Mouse (Mus musculus) embryo, embryonic 11.5 days (tissue): ENCODE data around the gene Lrrc42.

Experiments
- DNase-seq: peaks from one replicate; pipeline ENCODE4 v3.0.0-alpha.2; 2012; ENCODE audit warnings: low read depth, low spot score

Lrrc42 gene

GRCm38 (mm10) chr4:107253125-107254091 is at the start of gene Lrrc42, which contains the start of gene Hspb11:
TSS of gene Lrrc42 (minus strand) at chr4:107253532.
TSS of gene Hspb11 (plus strand) at chr4:107253593.
- DNase-seq, result peak; percentile 95

DNA sequence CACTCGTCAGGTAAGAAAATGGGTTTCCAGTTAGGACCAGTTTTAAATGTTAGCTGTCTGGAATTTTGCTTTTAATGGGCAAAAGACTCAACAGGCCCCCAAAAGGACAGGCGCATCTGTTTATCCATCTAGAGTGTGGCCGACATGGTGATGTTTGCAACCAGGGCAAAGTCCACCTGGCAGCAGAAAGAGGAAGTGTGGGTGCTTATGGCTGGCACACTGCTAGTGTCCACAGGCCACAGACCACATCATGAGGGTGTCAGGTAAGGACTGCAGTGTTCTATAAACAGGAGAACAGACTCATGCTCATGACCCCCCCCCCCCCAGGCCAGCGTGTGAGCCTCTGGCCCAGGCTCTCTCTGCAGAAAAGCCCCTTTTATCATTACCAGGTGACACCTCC is 49.5 kb upstream of the Lrrc42 start:
- DNase-seq, result no peak

- DNase-seq, result no peak
These were observed 48.9 kb upstream of the Lrrc42 start for GRCm38 (mm10) chr4:107302221-107302620.

DNA sequence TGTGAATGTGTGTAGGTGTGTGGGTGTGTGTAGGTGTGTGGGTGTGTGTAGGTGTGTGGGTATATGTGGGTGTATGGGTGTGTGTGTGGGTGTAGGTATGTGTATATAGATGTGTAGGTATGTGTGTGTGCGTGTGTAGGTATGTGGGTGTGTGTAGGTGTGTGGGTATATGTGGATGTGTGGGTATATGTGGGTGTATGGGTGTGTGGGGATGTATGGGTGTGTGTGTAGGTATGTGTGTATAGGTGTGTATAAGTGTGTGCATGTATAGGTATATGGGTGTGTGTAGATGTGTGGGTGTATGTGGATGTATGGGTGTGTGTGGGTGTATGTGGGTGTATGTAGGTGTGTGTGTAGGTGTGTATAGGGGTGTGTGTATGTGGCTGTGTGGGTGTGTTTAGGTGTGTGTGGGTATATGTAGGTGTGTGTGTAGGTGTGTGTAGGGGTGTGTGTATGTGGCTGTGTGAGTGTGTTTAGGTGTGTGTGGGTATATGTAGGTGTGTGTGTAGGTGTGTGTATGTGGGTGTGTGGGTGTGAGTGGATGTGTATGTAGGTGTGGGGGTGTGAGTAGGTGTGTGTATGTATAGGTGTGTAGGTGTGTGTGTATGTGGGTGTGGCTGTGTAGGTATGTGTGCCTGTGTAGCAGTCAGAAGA is 47.7 kb upstream of the Lrrc42 start:
- DNase-seq, result no peak

DNA sequence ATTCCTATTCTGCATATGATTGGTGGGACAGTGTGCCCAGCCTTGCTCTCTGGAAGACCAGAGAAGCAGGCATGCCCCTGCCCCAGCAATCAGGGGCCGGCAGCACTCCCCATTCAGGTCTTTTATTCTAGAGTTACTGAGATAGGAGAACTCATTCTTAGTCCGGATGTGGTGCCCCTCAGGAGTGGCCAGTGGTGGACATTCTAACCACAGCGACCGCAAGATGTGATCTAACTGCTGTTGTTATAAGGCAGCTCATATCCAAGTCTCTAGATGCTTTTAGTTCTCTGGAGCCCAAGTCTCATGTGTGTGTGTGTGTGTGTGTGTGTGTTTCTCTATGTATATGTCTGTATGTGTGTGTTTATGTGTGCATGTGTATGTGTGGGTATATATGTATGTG is 47.0 kb upstream of the Lrrc42 start:
- no peak for DNase-seq

DNA sequence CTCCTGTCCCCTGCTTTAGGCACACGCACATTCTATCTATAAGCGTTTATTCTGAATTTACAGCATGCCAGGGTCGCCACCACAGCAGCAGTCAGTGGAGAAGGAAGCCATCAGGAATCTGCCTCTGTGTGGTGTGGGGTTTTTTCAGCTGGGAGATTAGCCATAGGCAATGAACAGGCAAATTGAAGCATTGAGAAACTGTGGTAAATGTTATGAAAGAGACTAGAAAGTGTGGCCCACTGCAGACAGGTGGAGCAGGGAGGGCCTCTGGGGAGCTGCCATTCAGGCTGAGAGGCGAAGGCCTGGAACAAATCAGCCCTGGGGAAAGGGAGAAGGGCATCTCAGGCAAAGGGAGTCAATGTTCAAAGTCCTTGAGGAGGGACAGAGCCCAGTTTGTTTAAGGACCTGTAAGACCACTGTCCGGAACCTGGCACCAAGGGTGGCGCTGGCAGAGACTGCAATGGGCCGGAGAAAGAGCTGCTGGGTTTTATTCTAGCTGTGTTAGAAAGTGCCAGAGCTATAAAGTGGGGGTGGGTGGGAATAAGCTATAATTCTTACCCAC is 46.5 kb upstream of the Lrrc42 start:
- no peak for DNase-seq

DNA sequence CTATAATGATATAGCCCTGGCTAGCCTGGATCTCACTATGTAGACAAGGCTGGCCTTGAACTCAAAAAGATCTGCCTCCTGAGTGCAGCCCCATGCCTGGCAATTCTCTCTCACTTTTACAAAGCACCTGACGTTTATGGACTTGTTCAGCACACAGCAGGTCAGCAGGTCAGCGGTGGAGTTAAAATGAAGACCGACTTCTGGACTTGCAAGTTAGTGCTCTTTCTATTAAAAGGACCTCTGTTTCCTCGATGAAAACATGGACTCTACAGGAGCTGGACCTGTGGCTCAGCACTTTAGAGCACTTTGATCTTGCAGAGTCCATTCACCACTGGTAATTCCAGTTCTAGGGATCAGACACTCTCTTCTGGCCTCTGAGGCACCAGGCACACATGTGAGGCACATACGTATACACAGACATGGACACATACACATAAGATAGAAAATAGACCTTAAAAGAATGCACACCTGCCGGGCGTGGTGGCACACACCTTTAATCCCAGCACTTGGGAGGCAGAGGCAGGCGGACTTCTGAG is 44.8 kb upstream of the Lrrc42 start:
- no peak for DNase-seq

GRCm38 (mm10) chr4:107292273-107292662 is 38.9 kb upstream of the Lrrc42 start:
- DNase-seq, result no peak

- DNase-seq, result no peak
These were observed 38.4 kb upstream of the Lrrc42 start for GRCm38 (mm10) chr4:107291611-107292272.

DNA sequence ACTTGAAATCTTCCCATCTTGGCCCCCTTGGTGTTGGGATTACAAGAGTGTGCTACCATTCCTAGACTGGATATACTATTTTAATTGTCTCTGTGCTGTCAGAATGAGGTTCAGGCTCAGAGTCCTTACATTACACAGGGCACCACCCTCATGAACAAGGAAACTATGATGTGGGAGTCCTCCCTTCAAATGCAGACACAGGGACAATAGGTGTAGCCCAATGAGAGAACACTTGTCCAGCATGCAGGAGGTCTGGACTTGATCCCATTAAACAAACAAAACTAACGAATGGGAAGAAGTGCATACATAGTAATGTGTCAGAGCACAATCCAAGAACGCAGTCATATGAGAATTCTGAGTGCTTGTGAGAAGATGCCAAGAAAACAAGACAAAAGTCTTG is 34.2 kb upstream of the Lrrc42 start:
- no peak for DNase-seq

DNA sequence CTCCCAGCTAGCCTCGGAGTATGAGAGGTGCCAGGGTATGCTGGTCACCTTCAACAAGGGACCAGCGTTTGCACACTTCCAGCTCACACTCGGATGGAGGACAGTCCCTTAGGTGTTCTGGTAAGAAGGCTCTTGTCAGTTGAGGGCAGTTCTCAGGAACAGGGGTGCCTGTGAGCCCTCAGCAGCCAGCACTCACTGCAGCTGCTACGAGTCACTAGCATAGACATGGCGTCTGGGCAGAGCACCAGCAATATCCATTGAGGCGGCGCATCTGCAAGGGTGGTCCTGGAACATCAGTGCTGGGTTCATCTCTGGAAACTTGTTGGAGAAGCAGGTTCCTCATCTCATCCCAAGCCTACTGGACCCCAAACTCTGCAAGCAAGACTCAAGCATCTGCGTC is 33.1 kb upstream of the Lrrc42 start:
- no peak for DNase-seq

- no peak for DNase-seq
These were observed 32.3 kb upstream of the Lrrc42 start for GRCm38 (mm10) chr4:107285446-107286200.

DNA sequence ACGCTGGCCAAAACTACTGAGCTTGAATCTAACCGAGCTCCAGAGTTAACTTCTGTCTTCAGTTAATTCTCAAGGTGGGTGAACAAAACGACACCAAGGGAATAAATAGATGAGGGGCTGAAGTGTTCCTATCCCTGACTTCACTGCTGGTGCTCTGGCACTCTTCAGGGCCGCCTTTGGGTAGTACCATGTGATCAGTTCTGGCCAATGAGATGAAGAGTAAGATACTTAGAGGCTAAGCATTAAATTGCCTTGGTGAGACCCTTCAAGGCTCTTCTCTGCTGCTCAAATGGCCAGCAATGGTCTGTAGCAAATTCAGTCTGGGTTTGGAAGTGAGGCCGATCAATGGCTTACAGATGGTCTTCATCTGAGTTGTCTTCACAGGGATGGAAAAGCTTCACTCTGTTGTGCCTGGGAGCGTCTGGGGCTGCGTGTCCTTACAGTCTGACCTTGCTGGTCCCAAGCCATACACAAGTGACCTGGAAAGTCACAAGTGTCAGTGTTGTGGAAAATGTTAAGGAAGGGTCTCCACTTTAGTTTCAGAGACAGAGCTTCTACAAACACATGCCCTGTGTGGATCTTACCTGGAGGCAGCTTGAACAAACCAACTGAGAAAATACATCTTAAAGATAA is 27.6 kb upstream of the Lrrc42 start:
- no peak for DNase-seq

- DNase-seq, result no peak
These were observed 24.9 kb upstream of the Lrrc42 start for GRCm38 (mm10) chr4:107278188-107278707.

DNA sequence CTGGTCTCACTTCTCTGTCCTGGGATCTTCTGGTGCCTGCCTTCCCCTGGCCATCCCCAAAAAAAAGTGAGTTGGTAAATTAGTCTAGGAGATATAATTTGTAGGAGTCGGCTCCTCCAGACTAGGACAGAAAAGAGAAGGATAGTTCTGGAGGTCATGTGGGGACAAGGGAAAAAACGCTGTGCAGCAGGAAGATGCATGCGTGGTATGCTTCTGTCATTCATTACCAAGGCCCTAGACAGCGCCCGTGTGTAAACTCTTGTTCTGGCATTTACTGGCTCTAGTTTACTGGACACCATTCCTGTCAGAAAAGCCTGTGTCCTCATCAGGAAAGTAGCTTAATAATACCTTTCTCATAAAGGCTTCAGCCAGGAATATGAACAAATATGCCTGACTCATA is 21.2 kb upstream of the Lrrc42 start:
- DNase-seq, result no peak

DNA sequence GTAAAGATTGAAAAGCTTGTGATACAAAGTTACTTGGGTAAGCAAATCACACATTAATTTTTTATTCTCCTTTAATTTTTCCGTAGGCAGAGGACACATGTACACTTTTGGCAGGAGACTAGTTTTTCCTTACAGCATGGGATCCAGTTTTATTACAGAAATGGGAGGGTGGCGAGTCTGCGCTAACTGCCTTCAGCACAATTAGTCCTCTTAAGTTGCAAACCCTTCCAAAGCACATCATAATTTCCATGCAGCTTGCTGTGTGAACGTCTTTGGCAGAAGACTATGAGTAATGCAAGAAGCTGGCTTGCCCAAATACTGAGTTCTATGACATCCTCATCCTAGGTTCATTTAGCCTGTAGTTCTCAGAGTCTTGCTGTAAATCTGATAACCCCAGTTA is 20.4 kb upstream of the Lrrc42 start:
- no peak for DNase-seq

DNA sequence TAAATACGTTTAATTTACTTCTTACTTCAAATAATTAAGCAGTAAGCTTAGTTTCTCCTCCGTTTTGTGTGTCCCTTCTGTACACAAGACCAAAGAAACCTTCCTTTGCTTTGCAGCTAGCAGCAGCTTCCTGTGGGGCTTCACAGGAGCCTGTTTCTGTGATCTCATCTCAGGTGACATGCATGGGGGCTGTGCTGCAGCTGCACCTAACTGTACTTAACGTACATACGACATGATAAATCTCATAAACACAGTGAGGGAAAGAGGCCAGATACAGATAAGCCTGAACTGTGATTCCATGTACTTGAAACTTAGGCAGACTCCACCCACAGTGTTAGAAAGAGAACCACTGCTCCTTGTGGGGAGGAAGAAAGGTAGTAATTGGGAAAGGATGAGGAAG is 6.7 kb upstream of the Lrrc42 start:
- no peak for DNase-seq

DNA sequence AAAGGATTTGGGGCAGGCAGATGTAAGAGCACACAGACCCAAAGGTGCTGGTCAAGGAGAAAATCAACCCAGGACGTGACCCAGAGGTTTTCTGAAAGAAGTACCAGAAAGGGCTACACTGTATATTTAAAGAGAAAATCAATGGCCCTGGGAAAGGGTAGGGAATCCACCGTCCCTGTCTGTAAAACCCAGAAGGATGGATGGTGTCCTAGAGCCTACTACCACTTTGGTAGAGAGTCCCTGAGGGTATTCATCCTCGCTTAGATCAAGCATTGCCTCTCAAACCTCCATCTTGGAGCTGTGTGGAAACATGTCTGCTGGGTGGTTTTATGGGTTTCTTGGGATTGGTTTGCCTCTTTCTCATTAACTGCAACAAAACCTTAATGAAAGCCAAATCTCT is 1.1 kb upstream of the Lrrc42 start:
- DNase-seq, result no peak

DNA sequence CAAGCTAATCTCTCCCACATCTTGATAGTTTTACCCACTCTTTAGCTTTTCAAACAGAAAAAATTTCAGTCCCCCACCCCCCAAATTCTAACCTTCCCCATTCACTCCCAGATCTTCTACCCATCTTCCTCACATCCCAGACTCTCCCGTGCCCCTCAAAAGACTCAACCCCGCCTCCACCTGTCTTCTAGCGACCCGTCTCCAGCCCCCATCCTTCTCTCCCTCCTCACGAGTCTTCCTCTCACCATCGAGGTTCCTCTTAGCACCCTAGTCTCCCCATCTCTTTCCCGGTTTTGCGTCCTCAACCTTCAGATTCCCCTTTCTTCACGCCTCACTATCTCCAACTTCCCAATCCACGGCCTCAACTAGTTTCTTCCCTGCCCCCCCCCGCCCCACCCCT is 810 bp downstream of the Lrrc42 start:
- no peak for DNase-seq

GRCm38 (mm10) chr4:107250494-107250893 is 2.8 kb downstream of the Lrrc42 start:
- peak; percentile 29 for DNase-seq
